ENCODE assay signal across 9 mouse cellular contexts in genomic region chr13:52024349-52024748, GRCm38 (mm10).
A peak's percentile ranks its signal among the peaks of the same experiment; 100 is the strongest.
DNase-seq lines count a peak whose midpoint lies in the region; TF ChIP-seq lines count a peak whose summit lies in the region.
"Had no signal": no experiment of that assay in that cellular context is flagged by ENCODE, and none has a peak within 500 bp of the region (broad histone marks: within the 10 kb centered on the region; RNA-seq: fewer than 3 reads in every experiment).

No protein-coding gene starts in this region.

- H3K79me2 ChIP-seq in heart, adult 2 months (replicated peaks; ENCODE audit: control insufficient read depth, insufficient read depth, low read length) = no peaks in the 10 kb centered on the region

- 17% methylated on average over 2 of the region's 2 CpGs for WGBS in heart, adult 2 months

- H3K9ac ChIP-seq in heart, adult 2 months (ENCODE audit: low read depth, low read length) = no peak overlapping the region

- intact Hi-C loops in heart, adult 2 months (cut with DNase I) = loop anchor here (2.0 to 5.0 kb wide), 2 partner anchors 16 to 177 kb away; partner anchors contain the start of gene Gadd45g

- TF ChIP-seq POLR2A in heart, adult 2 months (IDR thresholded peaks at IDR 0.05; ENCODE audit: insufficient read depth, low read depth, low read length) = no peak

- no peak for TF ChIP-seq CTCF in heart, adult 2 months (IDR thresholded peaks at IDR 0.05)

- no peak overlapping the region for H3K27ac ChIP-seq in heart, adult 2 months
- H3K27ac ChIP-seq: macrophage had no signal

- no peaks in the 10 kb centered on the region for H3K27me3 ChIP-seq in heart, adult 2 months (ENCODE audit: control insufficient read depth, insufficient read depth, low read length)

- peak; percentile 23 to 54 for DNase-seq in urinary bladder, adult 18-20 months (ENCODE audit: low spot score in 2 of 2)
- DNase-seq in urinary bladder, adult 2 months (ENCODE audit: low spot score) = no peak
- DNase-seq in heart, adult 2 months = peak; percentile 72 to 77
- peak; percentile 90 for DNase-seq in kidney, adult 9 months
- DNase-seq in lung, postnatal 10 days = peak; percentile 87
- no peak for DNase-seq in layer of hippocampus, adult 18-20 months (ENCODE audit: low spot score in 2 of 2)
- DNase-seq in layer of hippocampus, adult 8-10 months (ENCODE audit: low spot score in 2 of 2) = no peak
- DNase-seq in cerebellum, adult 9-10 months = no peak

- H3K4me3 ChIP-seq in heart, adult 2 months = no peak overlapping the region

- H3K4me1 ChIP-seq in heart, adult 2 months (ENCODE audit: control insufficient read depth, insufficient read depth, low read length) = peaks cover 9% of the 10 kb centered on the region

- no peak for TF ChIP-seq EP300 in heart, adult 2 months (IDR thresholded peaks at IDR 0.05; ENCODE audit: insufficient read depth, low read depth, low read length)

- H3K36me3 ChIP-seq in heart, adult 2 months (ENCODE audit: control insufficient read depth, insufficient read depth, low read length) = no peaks in the 10 kb centered on the region

Comparison
In these comparisons a context has a peak if more than half of its experiments do, and no peak if none do; other contexts are left out.
1. DNase-seq: peak in urinary bladder, adult 18-20 months (2 of 2), heart, adult 2 months (2 of 2), kidney, adult 9 months (single experiment) and lung, postnatal 10 days (single experiment); none in urinary bladder, adult 2 months (single experiment), layer of hippocampus, adult 18-20 months (0 of 2), layer of hippocampus, adult 8-10 months (0 of 2) and cerebellum, adult 9-10 months (single experiment).